Mouse (Mus musculus) stomach, embryonic 15.5 days (tissue): ENCODE data around the gene Itga5. TPM values are rescaled to one million over a fixed set of nuclear protein-coding genes. Genes with fewer than 3 reads are reported as not detected.
A peak's percentile ranks its signal among the peaks of the same experiment; 100 is the strongest.
"Not testable (repeated sequence)": the region's sequence is repeated elsewhere in the genome, so short reads cannot be mapped to it uniquely, and the experiment has no call there.

Experiments
- ATAC-seq: fragments of 200-750 bp; cut with Nextera tagmentation; 2 replicates; pipeline ENCODE4 v1.8.0; 2017; ENCODE audit warnings: low read depth, moderate number of reproducible peaks, moderate TSS enrichment; ENCODE audit not compliant: insufficient read depth, low FRiP score
- H3K27ac ChIP-seq: fragments of 300-500 bp; sonication (generic); 2 replicates; pipeline ENCODE4 v1.5.1; 2015; ENCODE audit warnings: mild to moderate bottlenecking, inconsistent platforms
- H3K27me3 ChIP-seq: fragments of 300-500 bp; sonication (generic); replicated peaks from 2 replicates; pipeline ENCODE4 v1.6.1; 2015; ENCODE audit warnings: inconsistent platforms
- H3K36me3 ChIP-seq: fragments of 300-500 bp; sonication (generic); 2 replicates; pipeline ENCODE4 v1.6.1; 2015; ENCODE audit warnings: inconsistent platforms
- H3K4me1 ChIP-seq: fragments of 300-500 bp; sonication (generic); 2 replicates; pipeline ENCODE4 v1.6.1; 2015; ENCODE audit warnings: inconsistent platforms
- H3K4me2 ChIP-seq: fragments of 300-500 bp; sonication (generic); 2 replicates; pipeline ENCODE4 v1.6.1; 2015; ENCODE audit warnings: mild to moderate bottlenecking, inconsistent platforms
- H3K4me3 ChIP-seq: fragments of 300-500 bp; sonication (generic); replicated peaks from 2 replicates; pipeline ENCODE4 v1.5.1; 2015; ENCODE audit warnings: inconsistent platforms
- H3K9ac ChIP-seq: fragments of 300-500 bp; sonication (generic); 2 replicates; pipeline ENCODE4 v1.6.1; 2015; ENCODE audit warnings: inconsistent platforms
- H3K9me3 ChIP-seq: fragments of 300-500 bp; sonication (generic); 2 replicates; pipeline ENCODE4 v1.6.1; 2016; ENCODE audit warnings: inconsistent platforms
- WGBS: fragments of 180-500 bp; shearing (Covaris S2); methylation state at CpG from one replicate; pipeline ENCODE4 v1.1.7; 2015; 5-methylcytosine and 5-hydroxymethylcytosine counted together
- polyA plus RNA-seq: library from polyadenylated mRNA; unstranded; fragments of >200 nt; fragmentation: Nextera tagmentation; extraction: Ambion mirVana; gene quantifications from 2 replicates; pipeline ENCODE4 v1.2.1, GENCODE M21; 2015

Itga5 gene
- polyA plus RNA-seq = 48.3 and 53.4 TPM in 2 replicates

DNA sequence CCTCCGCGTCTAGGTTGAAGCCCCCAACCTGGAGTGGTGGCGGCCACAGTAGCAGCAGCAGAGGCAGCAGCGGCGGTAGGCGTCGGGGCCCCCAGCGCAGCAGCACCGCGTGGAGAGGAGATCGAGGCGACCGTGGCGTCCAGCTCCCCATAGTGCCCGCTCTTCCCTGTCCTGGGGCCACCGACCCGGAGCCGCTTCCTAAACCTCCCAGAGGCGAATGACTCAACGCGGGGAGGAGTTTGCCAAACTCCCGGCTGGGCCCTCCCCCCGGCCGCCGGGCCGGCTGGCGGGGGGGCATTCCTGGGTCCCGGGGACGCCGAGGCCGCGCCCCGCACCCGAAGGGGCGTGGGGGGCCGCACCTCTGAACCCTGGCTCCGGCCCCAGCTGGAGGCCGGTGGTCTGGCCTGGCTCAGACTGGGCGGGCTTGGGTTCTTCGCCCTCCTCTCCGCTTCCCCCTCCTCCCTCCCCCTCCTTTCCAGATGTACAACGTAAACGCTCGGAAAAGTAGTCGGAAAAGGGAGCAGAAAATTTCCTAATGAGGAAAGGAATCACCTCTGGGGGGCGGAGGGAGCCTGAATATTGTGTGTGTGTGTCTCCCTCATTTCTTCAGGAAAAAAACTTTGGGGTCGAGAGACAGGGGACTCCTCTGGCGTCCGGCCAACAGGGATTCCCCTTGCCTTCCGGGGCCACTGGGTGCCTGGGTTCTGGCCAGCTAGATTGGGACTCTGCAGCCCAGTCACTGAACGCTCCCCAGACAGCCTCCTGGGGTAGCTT, at the start of gene Itga5:
Itga5 (minus strand) TSS at position 388 of the 774 bp plus-strand sequence.
- Histone ChIP-seq H3K27me3 (no peaks in the 10 kb centered on the region), H3K9me3 (no peaks in the 10 kb centered on the region), H3K27ac (peak within 1 kb of the TSS; percentile 93), H3K9ac (peak within 1 kb of the TSS; percentile 88), H3K36me3 (no peaks in the 10 kb centered on the region), H3K4me1 (peaks cover 28% of the 10 kb centered on the region), H3K4me2 (peak within 1 kb of the TSS; percentile 89), H3K4me3 (peak within 1 kb of the TSS; percentile 89)
- peak; percentile 69 for ATAC-seq
- 1% methylated on average over 50 of the region's 51 CpGs for WGBS

DNA sequence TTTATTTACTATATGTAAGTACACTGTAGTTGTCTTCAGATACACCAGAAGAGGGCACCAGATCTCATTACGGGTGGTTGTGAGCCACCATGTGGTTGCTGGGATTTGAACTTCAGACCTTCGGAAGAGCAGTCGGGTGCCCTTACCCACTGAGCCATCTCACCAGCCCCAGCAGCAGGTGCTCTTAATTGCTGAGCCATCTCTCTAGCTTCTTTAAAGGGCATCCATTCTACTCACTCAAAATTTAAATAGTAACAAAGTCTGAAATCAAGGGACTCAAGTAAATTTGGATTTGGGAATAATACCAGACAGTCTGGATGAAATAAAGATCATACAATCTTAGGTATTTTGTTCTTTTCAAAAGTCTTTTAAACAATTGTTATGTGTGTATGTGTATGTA, 39.0 kb upstream of the Itga5 start:
- not testable (repeated sequence) for H3K27ac ChIP-seq, H3K9ac ChIP-seq, H3K36me3 ChIP-seq, H3K9me3 ChIP-seq, ATAC-seq, H3K4me3 ChIP-seq, H3K4me2 ChIP-seq, H3K4me1 ChIP-seq, H3K27me3 ChIP-seq
- WGBS = 80% methylated on average over 3 of the region's 3 CpGs

DNA sequence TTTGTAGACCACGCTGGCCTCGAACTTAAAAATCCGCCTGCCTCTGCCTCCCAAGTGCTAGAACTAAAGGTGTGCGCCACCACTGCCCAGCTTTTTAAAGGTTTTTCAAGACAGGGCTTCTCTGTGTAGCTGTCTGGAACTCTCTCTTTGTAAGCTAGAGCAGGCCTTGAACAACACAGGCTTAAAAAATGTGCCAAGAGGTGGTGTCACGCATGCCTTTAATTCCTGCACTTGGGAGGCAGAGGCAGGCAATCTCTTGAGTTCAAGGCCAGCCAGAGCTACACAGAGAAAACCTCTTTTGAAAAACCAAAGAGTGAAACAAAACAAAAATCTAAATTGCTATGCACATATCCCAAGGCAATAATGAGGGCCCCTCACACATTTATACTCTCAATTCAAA, 34.8 kb upstream of the Itga5 start:
- Histone ChIP-seq H3K27ac (no peak overlapping the region), H3K36me3 (no peaks in the 10 kb centered on the region), H3K9ac (no peak overlapping the region), H3K9me3 (no peaks in the 10 kb centered on the region), H3K27me3 (no peaks in the 10 kb centered on the region), H3K4me1 (no peaks in the 10 kb centered on the region), H3K4me2 (no peak overlapping the region), H3K4me3 (no peak overlapping the region)
- WGBS = 89% methylated on average over 5 of the region's 5 CpGs
- no peak for ATAC-seq

DNA sequence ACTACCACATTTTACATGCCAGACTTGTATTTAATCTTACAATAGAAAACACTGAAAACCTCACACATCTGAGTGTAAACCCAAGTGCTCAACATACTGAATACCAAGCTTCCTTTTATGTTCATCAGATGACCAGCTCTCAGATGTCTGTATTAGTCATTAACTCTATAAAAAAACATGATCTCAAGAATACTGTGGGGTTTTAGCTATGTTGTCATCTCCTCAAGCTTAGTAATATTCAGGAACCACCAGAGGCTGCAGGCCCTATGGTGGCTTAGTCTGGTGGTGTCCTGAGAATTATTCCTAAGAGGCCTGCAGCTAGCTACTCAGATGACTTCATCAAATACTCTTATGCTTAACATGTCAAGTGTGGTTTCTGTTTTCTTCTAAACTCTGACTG, 27.0 kb upstream of the Itga5 start:
- no peak for ATAC-seq

DNA sequence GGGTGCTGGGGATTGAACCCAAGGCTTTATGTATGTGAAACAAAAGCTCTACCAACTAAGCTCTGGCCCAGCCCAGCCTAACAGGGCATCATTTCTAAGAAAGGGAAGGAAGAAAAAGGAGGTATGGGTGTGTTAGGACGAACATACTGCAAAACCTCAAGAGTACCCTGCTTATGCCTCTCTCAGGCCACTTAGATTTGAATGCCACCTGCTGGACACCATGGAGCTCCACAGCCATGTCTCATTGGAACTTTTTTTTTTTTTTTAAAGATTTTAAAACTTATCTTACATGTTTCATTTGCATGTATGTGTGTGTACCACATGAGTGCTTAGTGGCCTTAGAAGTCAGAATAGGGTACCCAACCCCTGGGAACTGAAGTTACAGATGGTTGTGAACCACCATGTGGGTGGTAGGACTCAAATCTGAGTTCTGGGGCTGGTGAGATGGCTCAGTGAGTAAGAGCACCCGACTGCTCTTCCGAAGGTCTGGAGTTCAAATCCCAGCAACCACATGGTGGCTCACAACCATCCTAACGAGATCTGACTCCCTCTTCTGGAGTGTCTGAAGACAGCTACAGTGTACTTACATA, 22.1 kb upstream of the Itga5 start:
- no peaks in the 10 kb centered on the region for H3K27me3 ChIP-seq
- 0 out of 2 replicates have a peak, but pooled peaks cover 1% of the 10 kb centered on the region for H3K4me1 ChIP-seq
- 47% methylated on average over 4 of the region's 4 CpGs for WGBS
- H3K9ac ChIP-seq = no peak overlapping the region
- no peak overlapping the region for H3K4me2 ChIP-seq
- no peak for ATAC-seq
- no peaks in the 10 kb centered on the region for H3K36me3 ChIP-seq
- H3K4me3 ChIP-seq = no peak overlapping the region
- H3K27ac ChIP-seq = no peak overlapping the region
- H3K9me3 ChIP-seq = no peaks in the 10 kb centered on the region

More for the DNA sequence above, 27.0 kb upstream of the Itga5 start:
- Histone ChIP-seq H3K27me3 (no peaks in the 10 kb centered on the region), H3K9me3 (no peaks in the 10 kb centered on the region), H3K4me1 (no peaks in the 10 kb centered on the region), H3K4me2 (no peak overlapping the region), H3K9ac (no peak overlapping the region), H3K36me3 (no peaks in the 10 kb centered on the region), H3K27ac (no peak overlapping the region), H3K4me3 (no peak overlapping the region)

DNA sequence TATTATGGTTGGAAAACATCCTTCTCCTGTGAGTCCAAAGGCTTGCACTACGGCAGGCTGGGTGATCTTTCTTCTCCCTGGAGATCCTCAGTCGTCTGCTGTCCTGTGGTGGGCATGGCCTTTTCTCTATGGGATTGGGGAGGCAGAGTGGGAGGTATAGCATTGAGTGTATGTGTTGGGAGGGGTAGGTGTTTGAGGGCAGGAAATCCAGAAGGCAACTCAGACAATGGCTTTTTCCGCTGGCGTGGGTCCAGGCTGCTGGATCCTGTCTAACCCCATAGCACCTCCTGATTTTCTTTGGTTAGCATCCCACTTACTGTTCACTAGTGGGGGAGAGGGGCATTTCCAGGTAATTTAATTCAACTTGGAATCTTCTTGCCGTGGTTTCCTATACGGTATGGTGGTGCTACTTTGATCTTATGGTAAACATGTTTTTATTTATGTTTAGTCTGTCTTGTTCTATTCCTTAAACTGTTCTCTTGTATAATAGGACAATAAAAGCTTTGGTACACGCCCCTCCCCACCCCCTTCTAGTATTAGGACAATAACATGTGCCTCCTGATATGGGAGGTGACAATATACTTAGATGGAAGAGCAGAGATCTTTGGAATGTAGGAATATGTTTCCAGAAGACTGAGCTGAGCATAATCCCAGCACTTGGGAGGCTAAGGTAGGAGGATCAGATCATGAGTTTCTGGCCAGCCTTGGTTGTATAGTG, 17.4 kb upstream of the Itga5 start:
- Histone ChIP-seq H3K27me3 (no peaks in the 10 kb centered on the region), H3K9me3 (no peaks in the 10 kb centered on the region), H3K4me1 (peaks cover 12% of the 10 kb centered on the region), H3K4me2 (no peak overlapping the region), H3K9ac (no peak overlapping the region), H3K36me3 (no peaks in the 10 kb centered on the region), H3K4me3 (no peak overlapping the region), H3K27ac (peak overlapping the region; percentile 53)
- ATAC-seq = no peak
- 54% methylated on average over 7 of the region's 7 CpGs for WGBS

- Histone ChIP-seq H3K4me2 (no peak overlapping the region), H3K9ac (no peak overlapping the region), H3K4me3 (no peak overlapping the region), H3K36me3 (no peaks in the 10 kb centered on the region), H3K9me3 (no peaks in the 10 kb centered on the region), H3K27me3 (no peaks in the 10 kb centered on the region), H3K4me1 (peaks cover 22% of the 10 kb centered on the region), H3K27ac (peak overlapping the region; percentile 53)
- 26% methylated on average over 5 of the region's 5 CpGs for whole genome bisulfite sequencing
- ATAC-seq = peak; percentile 40; the same call in 1 of the 2 replicates
Measured at GRCm38 (mm10) chr15:103382795-103383406, 16.3 kb upstream of the Itga5 start.

GRCm38 (mm10) chr15:103382075-103382474, 15.5 kb upstream of the Itga5 start:
- Histone ChIP-seq H3K4me3 (no peak overlapping the region), H3K36me3 (no peaks in the 10 kb centered on the region), H3K4me1 (peaks cover 30% of the 10 kb centered on the region), H3K27me3 (no peaks in the 10 kb centered on the region), H3K4me2 (no peak overlapping the region), H3K27ac (no peak overlapping the region), H3K9ac (no peak overlapping the region), H3K9me3 (no peaks in the 10 kb centered on the region)
- 89% methylated on average over 2 of the region's 2 CpGs for WGBS
- no peak for ATAC-seq

DNA sequence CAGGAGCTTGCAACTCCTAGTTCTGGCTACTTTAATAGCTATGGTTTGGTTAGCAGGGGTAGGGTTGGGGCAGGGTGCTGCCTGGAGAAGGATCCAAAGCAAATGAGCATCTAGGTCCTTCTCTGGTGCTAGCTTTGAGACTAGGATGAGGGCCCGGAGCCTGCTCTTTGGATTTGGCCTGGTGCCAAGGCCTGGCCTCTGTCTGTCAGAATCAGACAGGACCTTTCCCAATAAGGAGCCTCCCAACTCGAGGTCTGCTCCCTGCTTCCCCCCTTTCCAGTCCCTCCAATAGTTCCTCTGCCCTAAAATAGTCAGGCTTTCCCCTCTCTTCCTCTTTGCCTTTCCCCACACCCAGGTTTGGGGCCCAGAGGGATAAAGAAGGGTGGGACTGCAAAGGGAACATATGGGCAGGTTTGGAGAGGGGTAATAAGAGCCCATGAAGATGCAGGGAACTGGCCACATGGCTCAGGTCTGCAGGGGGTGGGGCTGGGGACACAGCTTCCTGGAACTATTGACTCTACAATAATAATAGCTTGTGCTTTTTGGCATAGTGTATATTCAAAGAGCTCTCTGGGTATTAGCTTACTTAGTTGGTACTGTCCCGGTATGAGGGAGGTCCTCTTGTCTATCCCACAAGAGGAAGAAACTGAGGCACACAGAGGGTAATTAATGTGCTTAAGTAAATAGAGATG, 12.2 kb upstream of the Itga5 start:
- H3K27ac ChIP-seq = peak overlapping the region; percentile 77
- peak; percentile 44 for ATAC-seq

GRCm38 (mm10) chr15:103377752-103378664, 11.4 kb upstream of the Itga5 start:
- peak; percentile 40; the same call in 1 of the 2 replicates for ATAC-seq
- Histone ChIP-seq H3K27me3 (no peaks in the 10 kb centered on the region), H3K4me2 (no peak overlapping the region), H3K4me1 (peaks cover 31% of the 10 kb centered on the region), H3K9ac (no peak overlapping the region), H3K4me3 (no peak overlapping the region), H3K27ac (peak overlapping the region; percentile 77), H3K36me3 (no peaks in the 10 kb centered on the region), H3K9me3 (no peaks in the 10 kb centered on the region)
- WGBS = 56% methylated on average over 3 of the region's 3 CpGs

More for the DNA sequence above, 12.2 kb upstream of the Itga5 start:
- Histone ChIP-seq H3K4me2 (no peak overlapping the region), H3K9me3 (no peaks in the 10 kb centered on the region), H3K27me3 (no peaks in the 10 kb centered on the region), H3K36me3 (no peaks in the 10 kb centered on the region), H3K9ac (no peak overlapping the region), H3K4me3 (no peak overlapping the region), H3K4me1 (peaks cover 38% of the 10 kb centered on the region)
- WGBS = 27% methylated on average over 3 of the region's 3 CpGs
